Mouse (Mus musculus) forebrain, embryonic 14.5 days (tissue): ENCODE results near the gene Wiz. TPM values are rescaled to one million over a fixed set of nuclear protein-coding genes. Genes with fewer than 3 reads are reported as not detected.

ENCODE experiments used
- ATAC-seq: fragments of 200-750 bp; cut with Nextera tagmentation; 2 replicates; pipeline ENCODE4 v1.8.0; 2017; ENCODE audit warnings: mild to moderate bottlenecking, moderate library complexity
- DNase-seq: peaks from one replicate; pipeline ENCODE4 v3.0.0-alpha.2; 2015; ENCODE audit warnings: low spot score
- H3K27ac ChIP-seq: fragments of 300-500 bp; sonication (generic); 2 replicates; pipeline ENCODE4 v1.5.1; 2014; ENCODE audit warnings: low read depth, mild to moderate bottlenecking, control low read depth, low read length, moderate library complexity
- H3K27me3 ChIP-seq: fragments of 300-500 bp; sonication (generic); replicated peaks from 2 replicates; pipeline ENCODE4 v1.6.1; 2014; ENCODE audit warnings: low read length, control low read depth, mixed read lengths; ENCODE audit not compliant: control insufficient read depth, insufficient read depth
- H3K36me3 ChIP-seq: fragments of 300-500 bp; sonication (generic); 2 replicates; pipeline ENCODE4 v1.6.1; 2014; ENCODE audit warnings: low read length, control low read depth; ENCODE audit not compliant: control insufficient read depth, insufficient read depth
- H3K4me1 ChIP-seq: fragments of 300-500 bp; sonication (generic); 2 replicates; pipeline ENCODE4 v1.6.1; 2014; ENCODE audit warnings: antibody characterized with exemption, low read length, control low read depth; ENCODE audit not compliant: control insufficient read depth, insufficient read depth
- H3K4me2 ChIP-seq: fragments of 300-500 bp; sonication (generic); 2 replicates; pipeline ENCODE4 v1.6.1; 2014; ENCODE audit warnings: mild to moderate bottlenecking, control low read depth, low read length
- H3K4me3 ChIP-seq: fragments of 300-500 bp; sonication (generic); 2 replicates; pipeline ENCODE4 v1.5.1; 2014; ENCODE audit warnings: low read depth, low read length, control low read depth
- H3K9ac ChIP-seq: fragments of 300-500 bp; sonication (generic); 2 replicates; pipeline ENCODE4 v1.6.1; 2014; ENCODE audit warnings: mild to moderate bottlenecking, low read length, control low read depth, moderate library complexity
- H3K9me3 ChIP-seq: fragments of 300-500 bp; sonication (generic); replicated peaks from 2 replicates; pipeline ENCODE4 v1.6.1; 2016; ENCODE audit warnings: low read length, control low read depth, mixed read lengths; ENCODE audit not compliant: control insufficient read depth
- WGBS: fragments of 180-500 bp; shearing (Covaris S2); extraction: QIAGEN DNeasy Blood & Tissue Kit; methylation state at CpG from one replicate; pipeline ENCODE4 v1.1.7; 2014; 5-methylcytosine and 5-hydroxymethylcytosine counted together
- microRNA-seq: library from miRNA; unstranded; fragments of <30 nt; microRNA quantifications from one replicate; pipeline ENCODE4, GENCODE M21; 2016
- polyA plus RNA-seq: library from polyadenylated mRNA; unstranded; fragments of >200 nt; fragmentation: Nextera tagmentation; extraction: Ambion mirVana; gene quantifications from 2 replicates; pipeline ENCODE4 v1.2.1, GENCODE M21; 2014

The Wiz gene
- polyA plus RNA-seq, 1 experiment from 2014 or later, result 29.2 TPM

- no peaks in the 10 kb centered on the region for H3K27me3 ChIP-seq
- ATAC-seq (no peak), DNase-seq (no peak)
- no peak overlapping the region for H3K27ac ChIP-seq
- H3K9me3 ChIP-seq, result no peaks in the 10 kb centered on the region
- no peak overlapping the region for H3K4me2 ChIP-seq
- H3K9ac ChIP-seq, result no peak overlapping the region
- peaks cover 9% of the 10 kb centered on the region for H3K4me1 ChIP-seq
- no peak overlapping the region for H3K4me3 ChIP-seq
- 94% methylated on average over 5 of the region's 5 CpGs for WGBS
- H3K36me3 ChIP-seq, result peaks cover 80% of the 10 kb centered on the region
Measured at GRCm38 (mm10) chr17:32315560-32315959, 73.7 kb downstream of the Wiz start.

- ATAC-seq (no peak), DNase-seq (no peak)
- Histone ChIP-seq H3K36me3 (peaks cover 97% of the 10 kb centered on the region), H3K4me3 (no peak overlapping the region), H3K27ac (no peak overlapping the region), H3K9me3 (no peaks in the 10 kb centered on the region), H3K4me2 (no peak overlapping the region), H3K4me1 (peaks cover under 1% of the 10 kb centered on the region; the same call in 1 of the 2 replicates), H3K9ac (no peak overlapping the region), H3K27me3 (no peaks in the 10 kb centered on the region)
- 83% methylated on average over 5 of the region's 5 CpGs for WGBS
Measured at GRCm38 (mm10) chr17:32313892-32314291, 75.3 kb downstream of the Wiz start.

- no peak overlapping the region for H3K27ac ChIP-seq
- 92% methylated on average over 8 of the region's 8 CpGs for WGBS
- H3K9me3 ChIP-seq, result no peaks in the 10 kb centered on the region
- no peak overlapping the region for H3K9ac ChIP-seq
- H3K36me3 ChIP-seq, result peaks cover 100% of the 10 kb centered on the region
- H3K4me3 ChIP-seq, result no peak overlapping the region
- H3K27me3 ChIP-seq, result no peaks in the 10 kb centered on the region
- DNase-seq (no peak), ATAC-seq (no peak)
- no peak overlapping the region for H3K4me2 ChIP-seq
- H3K4me1 ChIP-seq, result no peaks in the 10 kb centered on the region
Measured at GRCm38 (mm10) chr17:32312801-32313200, 76.4 kb downstream of the Wiz start.

GRCm38 (mm10) chr17:32307963-32308362 lies 81.3 kb downstream of the Wiz start:
- H3K4me3 ChIP-seq, result no peak overlapping the region
- no peaks in the 10 kb centered on the region for H3K27me3 ChIP-seq
- H3K9ac ChIP-seq, result no peak overlapping the region
- DNase-seq (no peak), ATAC-seq (no peak)
- H3K4me2 ChIP-seq, result no peak overlapping the region
- peaks cover 99% of the 10 kb centered on the region for H3K36me3 ChIP-seq
- WGBS, result 92% methylated on average over 4 of the region's 4 CpGs
- no peaks in the 10 kb centered on the region for H3K9me3 ChIP-seq
- H3K4me1 ChIP-seq, result no peaks in the 10 kb centered on the region
- H3K27ac ChIP-seq, result no peak overlapping the region

Small RNA genes within 50 kb of the gene (microRNA-seq; reads per million reads assigned to microRNA genes)
- not detected for gene Gm22201

Other genes starting within 250 kb of the Wiz start
- 5.6 and 6.0 TPM in 2 replicates for gene Notch3, start 222.6 kb downstream of the Wiz start, polyA plus RNA-seq
- gene Ephx3, start 199.9 kb downstream of the Wiz start, polyA plus RNA-seq, result not detected in 2 replicates
- 51.0 and 66.1 TPM in 2 replicates for gene Brd4, start 104.7 kb downstream of the Wiz start, polyA plus RNA-seq
- gene Akap8, start 68.2 kb downstream of the Wiz start, polyA plus RNA-seq, result 33.9 and 40.1 TPM in 2 replicates
- gene Akap8l, start 38.8 kb downstream of the Wiz start, polyA plus RNA-seq, result 66.6 and 82.4 TPM in 2 replicates
- gene Rasal3, start 14.1 kb upstream of the Wiz start, polyA plus RNA-seq, result 0.52 and 1.2 TPM in 2 replicates
- gene Pglyrp2, start 34.7 kb upstream of the Wiz start, polyA plus RNA-seq, result not detected in 2 replicates
- 0.33 and 0.95 TPM in 2 replicates for gene Cyp4f39, start 63.3 kb upstream of the Wiz start, polyA plus RNA-seq
- 4.1 and 5.8 TPM in 2 replicates for gene Cyp4f17, start 116.6 kb upstream of the Wiz start, polyA plus RNA-seq
- gene Cyp4f16, start 147.1 kb upstream of the Wiz start, polyA plus RNA-seq, result 18.4 and 20.6 TPM in 2 replicates
- gene Cyp4f37, start 231.9 kb upstream of the Wiz start, polyA plus RNA-seq, result not detected in 2 replicates